Mouse (Mus musculus) kidney, adult 11 months (tissue): ENCODE data around the gene Trp53bp2.
A peak's percentile ranks its signal among the peaks of the same experiment; 100 is the strongest.

ENCODE experiments used
- DNase-seq: peaks from one replicate; pipeline ENCODE4 v3.0.0; 2022

Gene Trp53bp2

GRCm38 (mm10) chr1:182409401-182410173 is 615 bp downstream of the Trp53bp2 start:
- peak; percentile 38 for DNase-seq

- DNase-seq: no peak
These were observed 3.8 kb downstream of the Trp53bp2 start for GRCm38 (mm10) chr1:182412586-182413270.

- DNase-seq: no peak
These were observed 10.5 kb downstream of the Trp53bp2 start for GRCm38 (mm10) chr1:182419481-182419880.

GRCm38 (mm10) chr1:182424274-182424673 is 15.3 kb downstream of the Trp53bp2 start:
- DNase-seq: no peak

GRCm38 (mm10) chr1:182425176-182425575 is 16.2 kb downstream of the Trp53bp2 start:
- no peak for DNase-seq

GRCm38 (mm10) chr1:182426444-182426843 is 17.5 kb downstream of the Trp53bp2 start:
- DNase-seq: no peak

GRCm38 (mm10) chr1:182427426-182427825 is 18.5 kb downstream of the Trp53bp2 start:
- peak; percentile 44 for DNase-seq

GRCm38 (mm10) chr1:182429826-182430225 is 20.9 kb downstream of the Trp53bp2 start:
- no peak for DNase-seq

- DNase-seq: no peak
These were observed 21.7 kb downstream of the Trp53bp2 start for GRCm38 (mm10) chr1:182430676-182431075.

- DNase-seq: no peak
These were observed 23.1 kb downstream of the Trp53bp2 start for GRCm38 (mm10) chr1:182432059-182432458.

- no peak for DNase-seq
These were observed 27.8 kb downstream of the Trp53bp2 start for GRCm38 (mm10) chr1:182436746-182437145.

GRCm38 (mm10) chr1:182439546-182440222 is 30.7 kb downstream of the Trp53bp2 start:
- peak; percentile 92 for DNase-seq

- no peak for DNase-seq
These were observed 33.0 kb downstream of the Trp53bp2 start for GRCm38 (mm10) chr1:182441791-182442473.

- peak; percentile 59 for DNase-seq
These were observed 35.1 kb downstream of the Trp53bp2 start for GRCm38 (mm10) chr1:182444116-182444515.

GRCm38 (mm10) chr1:182448276-182449035 is 39.5 kb downstream of the Trp53bp2 start:
- no peak for DNase-seq

- DNase-seq: no peak
These were observed 43.5 kb downstream of the Trp53bp2 start for GRCm38 (mm10) chr1:182452473-182452872.

- no peak for DNase-seq
These were observed 46.1 kb downstream of the Trp53bp2 start for GRCm38 (mm10) chr1:182455080-182455479.

GRCm38 (mm10) chr1:182458556-182458955 is 49.6 kb downstream of the Trp53bp2 start:
- no peak for DNase-seq

- DNase-seq: no peak
These were observed 50.5 kb downstream of the Trp53bp2 start for GRCm38 (mm10) chr1:182459436-182459835.

GRCm38 (mm10) chr1:182460291-182461244 is 51.6 kb downstream of the Trp53bp2 start:
- DNase-seq: no peak

- no peak for DNase-seq
These were observed 52.3 kb downstream of the Trp53bp2 start for GRCm38 (mm10) chr1:182461261-182461660.
